Mouse (Mus musculus): ENCODE measurements around the gene Lbhd2.

Gene Lbhd2

DNA sequence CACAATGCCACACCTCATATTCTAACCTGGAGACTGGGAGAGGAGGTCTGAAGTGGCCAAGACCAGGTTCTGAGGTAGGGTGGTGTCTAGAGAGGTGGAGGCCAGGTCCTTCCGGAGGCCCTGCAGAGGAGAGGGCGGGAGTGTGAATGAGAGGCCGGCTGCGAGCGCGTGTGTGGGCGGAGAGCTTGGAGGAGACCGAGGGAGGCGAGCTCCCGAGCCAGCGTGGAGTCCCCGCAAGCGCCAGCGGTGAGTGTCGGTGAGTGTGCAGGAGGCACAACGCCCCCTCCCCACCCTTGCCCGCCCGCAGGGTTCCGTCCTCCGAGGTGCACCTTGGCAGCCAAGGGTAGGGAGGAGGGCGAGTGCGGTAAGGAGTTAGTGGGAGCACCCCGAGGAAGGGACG, at the start of gene Lbhd2:
Gene Lbhd2, plus strand, starts transcription at position 188 of the 400 bp plus-strand sequence.
- no peak for DNase-seq

DNA sequence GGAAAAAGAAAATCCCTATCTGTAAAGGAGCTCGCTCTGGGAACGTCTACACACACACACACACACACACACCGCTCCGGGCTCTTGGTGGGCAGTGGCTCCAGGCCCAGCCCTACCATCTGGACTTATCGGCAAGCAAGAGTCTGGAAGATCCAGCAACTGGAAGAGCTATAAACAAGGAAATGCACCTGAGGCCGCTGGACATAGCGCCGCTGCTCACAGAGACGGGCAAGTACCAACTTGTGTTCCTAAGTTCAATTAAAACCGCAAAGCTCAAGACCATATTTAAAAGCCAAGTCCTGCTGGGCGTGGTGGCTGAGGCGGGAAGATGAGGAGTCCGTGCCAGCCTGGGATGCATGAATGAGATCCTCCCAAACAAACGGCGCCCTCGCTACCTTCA, 45.9 kb upstream of the Lbhd2 start:
- no peak for DNase-seq

DNA sequence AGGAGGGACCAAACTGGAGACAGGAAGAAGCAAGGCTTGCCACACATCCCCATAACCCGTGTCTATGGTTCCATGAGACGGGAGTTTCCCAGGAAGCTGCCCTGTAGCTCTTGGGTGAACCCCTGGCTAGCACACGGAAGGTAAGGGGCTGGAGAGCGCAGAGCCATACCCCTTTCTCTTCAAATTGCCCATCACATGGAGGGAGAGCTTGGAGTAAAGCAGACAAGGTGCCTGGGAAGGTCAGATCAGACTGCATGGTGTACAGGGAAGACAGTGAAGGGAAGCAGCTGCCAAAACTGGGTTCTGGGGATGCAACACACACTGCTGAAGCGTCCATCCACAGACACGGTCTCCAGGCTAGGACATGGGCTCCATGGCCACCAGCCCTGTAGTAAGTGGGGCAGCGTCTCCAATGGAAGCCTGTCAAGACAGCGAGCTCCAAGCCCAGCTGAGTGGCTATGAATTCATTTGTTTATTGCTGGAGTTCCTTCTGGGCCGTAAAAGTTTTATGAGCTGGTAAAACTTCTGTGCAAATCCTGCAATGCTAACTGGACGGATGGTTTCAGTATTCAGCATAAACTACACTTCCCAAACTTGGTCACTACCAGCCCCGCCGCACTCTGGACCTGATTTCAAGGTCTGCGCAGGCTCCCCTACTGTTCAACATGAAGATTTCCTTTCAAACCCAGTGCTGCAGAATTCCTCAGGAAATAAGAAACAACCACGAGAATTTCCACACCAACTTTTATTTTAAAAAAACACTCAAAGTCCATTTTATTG, 45.1 kb upstream of the Lbhd2 start:
- DNase-seq = no peak

DNA sequence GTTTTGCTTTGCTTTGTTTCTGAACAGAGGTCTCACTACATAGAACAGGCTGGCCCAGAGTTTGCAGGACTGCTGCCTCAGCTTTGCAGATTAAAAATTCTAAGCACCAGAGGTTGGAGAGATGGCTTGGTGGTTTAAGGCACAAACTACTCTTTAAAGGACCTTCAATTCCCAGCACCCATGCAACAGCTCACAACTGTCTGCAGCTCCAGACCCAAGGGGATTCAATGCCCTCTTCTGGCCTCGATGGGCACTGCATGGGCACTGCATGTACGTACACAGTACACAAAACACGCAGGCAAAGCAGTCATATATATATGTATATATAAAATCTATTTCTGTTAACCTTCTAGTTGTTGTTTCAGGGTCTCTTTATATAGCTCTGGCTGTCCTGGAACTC, 42.4 kb upstream of the Lbhd2 start:
- no peak for DNase-seq

DNA sequence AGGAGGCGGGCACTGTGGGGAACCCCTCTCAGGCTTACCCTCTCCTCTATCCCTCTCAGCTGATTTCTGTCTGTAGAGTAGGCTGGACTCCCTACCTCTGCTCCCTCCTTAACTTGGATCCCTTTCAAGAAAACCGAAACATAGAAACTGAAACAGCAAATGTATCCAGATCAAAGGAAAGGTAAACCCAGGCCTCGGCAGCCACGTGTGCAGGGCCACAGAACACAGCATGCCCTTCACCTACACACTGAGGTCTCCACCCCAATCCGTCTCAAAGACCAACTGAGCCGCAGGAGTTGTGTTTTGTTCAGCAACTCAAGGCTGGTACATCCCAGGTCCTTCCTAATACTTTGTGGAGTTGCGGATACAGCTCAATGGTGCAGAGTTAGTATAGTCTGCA, 39.5 kb upstream of the Lbhd2 start:
- no peak for DNase-seq

DNA sequence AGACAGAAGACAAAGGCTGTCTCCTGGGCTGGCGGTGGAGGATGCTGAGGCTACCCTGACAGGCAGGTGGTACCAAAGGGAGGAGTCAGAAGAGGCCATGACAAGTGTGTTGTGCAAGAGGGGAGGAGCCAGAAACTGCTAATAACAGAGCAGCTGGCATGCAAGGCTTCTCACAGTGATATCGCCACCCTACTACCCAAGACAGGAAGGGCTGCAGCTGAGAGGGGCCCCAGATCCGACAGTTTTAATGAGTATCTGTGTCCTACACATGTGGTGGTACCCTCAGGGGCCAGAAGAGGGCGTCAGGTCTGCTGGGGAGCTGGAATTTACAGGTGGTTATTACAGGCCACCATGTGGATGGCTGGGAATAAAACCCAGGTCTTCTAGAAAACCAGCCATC, 36.4 kb upstream of the Lbhd2 start:
- DNase-seq = no peak

DNA sequence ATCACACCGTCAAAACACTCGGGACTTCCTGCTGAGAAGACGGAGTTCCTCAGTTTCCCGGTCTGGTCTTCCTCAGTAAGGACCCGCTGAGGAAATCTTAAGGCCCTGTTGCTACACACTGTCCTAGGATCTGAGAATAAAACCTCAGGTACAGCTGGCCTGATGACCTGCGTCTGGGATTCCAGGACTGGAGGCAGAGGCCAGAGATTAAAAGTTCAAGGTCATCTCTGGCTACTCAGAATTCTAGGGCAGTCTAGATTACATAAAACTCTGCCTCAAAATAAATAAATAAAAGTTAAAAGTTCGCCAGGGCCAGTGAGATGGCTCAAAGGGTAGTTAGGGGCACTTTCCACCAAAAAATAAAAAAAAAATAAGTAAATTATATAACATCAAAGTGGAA, 34.7 kb upstream of the Lbhd2 start:
- DNase-seq = no peak

DNA sequence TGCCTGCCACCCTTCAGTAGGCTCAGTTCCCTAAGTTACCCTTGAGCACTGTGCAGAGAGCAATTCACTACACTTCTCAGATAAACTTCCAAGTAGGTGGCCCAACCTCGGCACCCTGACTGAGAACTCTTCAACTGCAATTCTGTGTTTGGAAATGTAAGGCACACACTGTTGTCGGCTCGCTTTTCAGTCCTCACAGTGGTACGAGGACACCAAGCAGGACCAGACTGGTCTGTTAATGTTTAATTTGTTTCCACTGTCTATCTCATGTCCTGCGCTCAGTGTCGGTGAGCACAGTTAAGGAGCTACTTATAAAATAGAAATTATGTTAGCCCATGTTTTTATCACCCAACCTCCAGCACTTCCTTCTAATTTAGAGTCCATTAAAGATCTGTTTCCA, 33.2 kb upstream of the Lbhd2 start:
- no peak for DNase-seq

DNA sequence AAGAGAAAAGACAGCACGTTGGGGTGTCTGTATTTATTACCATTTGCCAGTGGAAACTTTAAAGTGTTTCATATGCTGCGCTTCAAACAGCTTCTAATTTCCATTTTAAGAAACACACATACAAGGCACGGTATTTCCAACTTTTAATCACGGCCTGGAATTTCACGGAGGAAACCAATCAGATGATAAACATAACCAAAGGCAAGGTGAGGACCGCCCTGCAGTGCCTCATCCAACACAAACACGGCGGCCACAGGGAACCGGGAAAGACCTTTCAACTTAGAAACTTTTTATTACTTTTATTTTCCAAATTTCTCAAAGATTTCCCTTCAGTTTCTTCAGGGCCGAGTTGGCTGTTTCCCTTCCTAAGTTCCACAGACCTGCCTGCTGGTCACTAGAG, 31.9 kb upstream of the Lbhd2 start:
- DNase-seq = no peak

DNA sequence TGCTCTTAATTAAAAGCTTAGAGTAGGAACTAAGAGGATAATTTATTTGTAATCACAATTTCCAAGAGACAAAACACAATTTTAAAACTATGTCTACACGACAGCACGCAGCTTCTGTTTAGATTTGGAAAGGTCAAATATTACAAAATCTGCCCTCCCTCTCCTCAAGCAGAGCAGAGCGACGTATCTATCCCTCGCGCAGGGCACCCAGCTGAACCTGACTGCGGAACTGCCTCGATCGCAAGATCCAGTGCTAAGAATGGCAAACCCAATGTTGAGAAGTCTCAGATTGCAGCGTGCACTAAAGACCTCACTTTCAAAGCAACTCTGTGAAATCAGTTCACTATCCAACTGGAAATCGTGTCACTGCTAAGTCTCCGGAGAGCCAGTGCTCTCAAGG, 31.1 kb upstream of the Lbhd2 start:
- no peak for DNase-seq

DNA sequence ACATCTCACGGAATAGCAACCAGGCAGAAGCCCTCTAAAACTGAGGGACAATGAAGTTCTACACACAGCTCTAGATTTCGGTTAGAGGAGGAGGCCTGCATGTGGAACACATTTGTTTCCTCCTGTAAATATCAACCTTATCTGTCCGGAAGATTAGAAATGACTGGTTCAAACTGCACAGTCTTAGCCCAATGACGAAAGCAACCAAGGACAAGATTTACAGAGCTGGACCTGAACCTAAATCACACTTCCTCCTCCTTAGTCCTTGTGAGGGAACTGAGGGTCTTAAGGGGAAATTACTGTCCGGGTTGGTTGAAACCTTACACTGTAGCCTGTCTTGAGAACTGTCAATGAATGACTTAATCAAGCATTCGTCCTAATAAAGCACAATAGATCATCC, 30.6 kb upstream of the Lbhd2 start:
- DNase-seq = no peak

DNA sequence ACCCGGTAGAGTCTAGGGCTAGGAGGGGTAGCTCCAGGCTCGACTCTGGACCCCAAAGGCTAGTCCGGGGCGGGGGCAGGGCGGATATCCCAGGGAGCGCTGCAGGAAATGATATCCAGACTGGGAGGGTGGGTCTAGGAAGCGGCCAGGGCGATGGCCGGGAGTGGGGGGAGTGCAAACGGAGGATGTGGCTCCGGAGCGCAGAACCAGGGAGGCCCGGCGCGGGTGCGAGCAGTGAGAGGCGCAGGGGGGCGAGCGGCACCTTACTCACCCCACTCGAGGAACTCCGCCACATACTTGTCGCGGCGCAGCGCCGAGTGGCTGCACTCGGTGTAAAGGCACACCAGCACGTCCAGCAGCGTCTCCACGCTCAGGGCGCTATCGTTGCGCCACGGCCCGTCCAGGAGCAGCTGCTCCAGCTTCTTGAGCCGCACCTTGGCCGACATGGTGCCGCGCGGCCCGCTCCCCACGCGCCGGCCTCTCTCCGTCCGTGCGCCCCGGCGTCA, 29.7 kb upstream of the Lbhd2 start:
- no peak for DNase-seq

DNA sequence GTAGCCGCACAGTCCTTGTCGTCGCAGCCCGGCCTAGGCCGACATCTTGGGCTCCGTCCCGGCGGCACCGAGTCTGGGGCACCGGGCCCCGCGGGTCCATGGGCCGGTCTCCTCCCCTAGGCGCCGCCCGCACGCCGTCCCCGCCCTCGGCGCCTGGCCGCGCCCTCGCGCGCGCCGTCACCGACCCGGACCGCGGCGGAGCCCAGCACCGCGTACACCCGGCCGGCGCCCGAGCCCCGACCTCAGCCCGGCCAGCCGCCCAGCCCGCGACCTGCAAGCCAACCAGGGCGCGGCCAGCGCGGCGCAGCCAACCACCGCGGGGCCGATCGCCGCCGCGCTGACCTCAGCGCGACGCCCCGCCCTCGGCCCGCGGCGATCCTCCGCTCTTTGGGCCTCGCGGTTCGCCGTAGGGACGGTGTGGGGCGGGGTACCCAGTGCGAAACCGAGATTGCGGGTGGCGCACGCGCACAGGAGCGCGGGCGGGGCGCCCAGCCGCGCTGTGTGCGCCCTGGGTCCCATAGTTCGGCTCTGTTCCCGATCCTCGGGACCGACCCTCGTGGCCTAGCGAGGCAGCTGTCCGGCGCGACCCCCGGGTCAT, 29.1 kb upstream of the Lbhd2 start, which contains the start of gene Cdc42bpb:
Gene Cdc42bpb, minus strand, starts transcription at position 343 of the 598 bp plus-strand sequence.
- peak; percentile 21 for DNase-seq

DNA sequence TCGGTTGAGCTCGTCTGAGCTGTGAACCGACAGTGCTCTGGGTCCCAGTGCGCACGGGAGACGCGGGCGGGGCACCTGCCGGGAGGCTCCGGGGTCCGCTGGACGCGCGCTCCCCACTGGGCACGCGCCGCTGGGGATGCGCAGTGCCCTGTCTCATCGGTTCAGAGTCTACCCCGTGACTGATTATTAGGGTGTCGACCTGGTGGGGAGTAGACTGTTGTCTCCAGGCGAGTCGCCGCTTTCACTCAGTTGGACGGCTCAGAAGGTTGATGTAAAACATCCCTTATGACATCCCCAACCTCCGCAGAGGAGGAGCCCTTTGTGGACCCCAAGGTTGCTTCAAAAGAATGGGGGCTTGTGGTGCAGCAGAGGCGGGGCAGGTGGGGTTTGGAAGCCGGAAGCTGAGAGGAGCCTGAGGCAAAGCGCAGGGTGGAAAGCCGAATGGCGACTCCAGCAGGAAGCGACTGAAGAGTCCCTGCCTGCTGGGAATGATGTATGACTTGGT, 28.6 kb upstream of the Lbhd2 start:
- DNase-seq = no peak

DNA sequence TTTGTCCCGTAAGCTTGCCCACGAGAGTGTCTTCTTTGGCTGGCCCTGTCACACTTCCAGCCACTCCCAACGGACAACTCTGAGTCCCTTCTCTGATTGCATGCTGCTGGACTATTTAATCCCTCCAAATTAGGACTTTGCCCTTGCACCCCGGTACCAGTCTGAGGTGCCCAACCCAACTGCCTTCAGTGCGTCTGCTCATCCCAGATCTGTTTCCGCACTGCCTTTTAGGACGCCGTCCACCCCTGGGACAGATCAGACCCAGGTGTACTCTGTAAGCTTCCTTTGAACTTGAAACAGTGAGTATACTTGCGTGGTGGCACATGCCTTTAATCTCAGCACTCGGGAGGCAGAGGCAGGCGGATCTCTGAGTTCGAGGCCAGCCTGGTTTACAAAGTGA, 27.8 kb upstream of the Lbhd2 start:
- DNase-seq = no peak

DNA sequence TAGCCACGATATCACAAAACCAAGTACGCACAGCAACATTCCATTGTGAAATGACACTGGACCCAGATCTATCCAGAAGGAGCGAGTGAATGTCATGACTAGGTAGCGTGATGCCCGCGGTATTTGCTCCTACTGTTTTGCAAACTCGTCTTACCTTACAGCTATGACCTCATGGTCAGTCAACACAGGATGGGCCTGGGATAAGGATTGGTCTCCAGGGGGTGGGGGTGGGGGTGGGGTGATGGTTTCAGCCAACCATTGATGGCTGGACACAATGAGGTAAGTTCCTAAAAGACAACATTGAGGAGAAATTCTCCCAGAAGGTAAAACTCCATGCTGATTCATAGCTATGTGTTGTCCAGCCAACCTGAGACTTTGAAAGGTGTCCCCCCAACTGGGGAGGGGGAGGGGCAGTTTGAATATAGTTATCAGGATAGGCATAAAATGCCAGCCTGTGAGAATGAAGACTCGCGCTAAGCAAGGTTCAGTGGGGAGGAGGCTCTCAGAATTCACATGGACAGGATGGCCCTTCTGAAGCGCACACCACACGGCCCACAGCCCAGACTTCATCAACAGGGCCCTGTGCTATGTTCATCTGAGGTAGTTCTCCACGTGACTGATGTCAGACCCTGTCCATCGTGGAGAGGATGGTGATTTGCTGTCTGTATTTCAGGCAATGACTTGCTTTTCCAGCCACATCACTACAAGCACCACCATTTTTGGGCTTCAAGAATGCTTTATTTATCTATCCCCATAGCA, 20.5 kb upstream of the Lbhd2 start:
- no peak for DNase-seq

DNA sequence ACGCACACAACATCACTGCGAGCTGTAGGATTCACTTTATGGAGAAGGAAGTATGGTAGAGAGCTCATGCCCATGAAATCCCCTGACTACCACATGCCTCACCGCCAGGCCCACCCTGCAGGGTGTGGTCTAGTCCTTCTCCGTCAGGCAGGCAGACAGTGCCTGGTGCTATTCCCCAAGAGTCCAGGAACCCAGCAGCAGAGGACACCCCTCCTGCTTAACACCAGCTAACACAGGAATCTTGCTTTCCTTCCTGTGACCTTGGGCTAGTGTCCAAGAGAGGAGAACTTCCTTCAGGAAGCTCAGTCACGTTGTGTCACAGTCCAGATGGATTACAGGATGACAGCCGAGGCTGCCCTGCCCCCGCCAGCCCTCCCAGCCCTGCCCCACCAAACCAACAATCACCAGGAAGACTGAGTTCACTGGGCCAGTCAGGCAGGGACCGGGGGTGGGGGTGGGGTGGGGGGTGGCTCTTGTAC, 19.9 kb upstream of the Lbhd2 start:
- DNase-seq = no peak

DNA sequence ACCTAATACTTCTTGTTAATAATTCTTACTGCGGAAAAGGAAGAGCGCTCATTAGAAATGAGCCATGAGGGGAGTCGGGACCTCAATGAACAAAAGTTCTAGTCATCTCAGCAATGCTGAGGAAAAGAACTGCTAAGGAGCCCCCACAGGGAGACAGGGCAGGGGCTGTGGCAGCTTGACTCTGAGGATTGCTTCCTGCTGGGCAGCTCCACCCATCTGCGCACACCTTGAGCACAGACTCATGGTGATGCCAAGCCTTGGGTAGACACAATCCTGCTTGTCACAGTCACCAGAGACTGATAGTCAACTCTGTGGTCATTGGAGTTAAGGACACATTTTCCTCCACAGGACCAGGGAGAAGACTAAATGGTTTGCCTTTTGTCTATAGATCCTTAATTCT, 19.5 kb upstream of the Lbhd2 start:
- DNase-seq = no peak

DNA sequence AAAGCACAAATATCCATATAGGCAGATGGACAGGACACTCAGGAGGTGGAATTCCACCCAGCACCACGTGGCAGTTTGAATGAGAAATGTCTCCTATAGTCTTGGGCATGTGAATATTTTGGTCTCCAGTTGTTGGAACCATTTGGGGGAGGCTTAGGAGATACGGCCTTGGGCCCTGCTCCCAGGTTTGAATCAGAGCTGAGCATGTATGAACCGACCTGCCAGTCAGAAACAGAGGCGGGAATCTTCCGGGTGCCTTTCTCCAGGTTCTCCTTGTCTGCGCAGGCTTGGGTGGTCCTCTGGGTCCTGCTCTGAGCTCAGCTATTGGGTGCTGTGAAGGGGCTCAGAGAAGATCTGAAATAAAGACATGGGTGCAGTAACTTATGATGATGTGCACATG, 12.6 kb upstream of the Lbhd2 start:
- DNase-seq = no peak

DNA sequence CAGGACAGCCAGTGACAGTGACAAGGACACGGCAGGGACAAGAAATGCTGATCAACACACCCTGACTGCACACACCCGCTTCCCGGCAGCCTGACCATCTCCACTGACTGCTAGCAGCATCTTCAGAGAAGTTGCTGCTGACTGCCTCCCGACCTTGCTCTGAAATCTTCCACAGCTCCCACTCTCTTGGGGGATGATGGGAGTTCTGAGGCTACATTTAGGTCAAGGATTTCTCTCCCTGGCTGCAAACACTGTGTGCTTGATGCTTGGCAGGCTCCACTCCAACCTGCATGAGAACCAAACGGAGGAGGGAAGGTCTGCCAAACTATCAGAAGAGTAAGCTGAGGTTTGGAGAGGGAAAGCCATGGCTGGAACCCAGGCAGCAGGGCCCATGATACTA, 9.6 kb upstream of the Lbhd2 start:
- DNase-seq = no peak

DNA sequence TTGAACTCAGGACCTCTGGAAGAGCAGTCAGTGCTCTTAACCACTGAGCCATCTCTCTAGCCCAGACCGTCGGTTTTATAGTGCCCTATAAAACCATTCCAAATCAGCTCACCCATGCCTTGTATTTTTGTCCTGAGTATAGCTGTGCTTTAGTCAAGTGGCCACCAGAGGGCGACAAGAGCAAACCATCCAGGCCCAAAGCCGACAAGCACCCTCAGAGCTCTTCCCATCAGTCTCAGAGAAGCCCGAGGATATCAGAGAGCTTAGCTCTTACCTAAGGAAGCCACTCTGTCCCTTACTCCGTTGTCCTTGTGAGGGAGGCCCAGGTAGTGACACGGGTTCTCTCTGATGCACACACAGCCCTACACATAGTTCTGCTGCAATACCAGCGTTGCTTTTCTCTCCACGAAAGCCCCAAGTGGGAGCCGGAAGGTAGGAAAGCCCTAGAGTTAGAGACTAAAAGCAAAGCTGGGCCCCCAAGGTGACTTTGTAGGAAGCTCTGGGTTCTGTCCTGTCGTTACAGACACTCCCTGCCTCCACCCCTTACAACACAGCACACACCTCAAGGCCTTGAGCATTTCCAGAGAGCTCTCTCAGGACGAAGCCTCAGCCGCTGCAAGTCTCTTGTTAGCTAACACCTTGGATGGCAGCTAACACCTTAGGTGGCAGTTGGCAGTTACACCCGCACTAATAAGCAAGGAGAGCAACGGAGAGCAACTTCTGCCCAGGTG, 5.0 kb upstream of the Lbhd2 start:
- peak; percentile 61 for DNase-seq

DNA sequence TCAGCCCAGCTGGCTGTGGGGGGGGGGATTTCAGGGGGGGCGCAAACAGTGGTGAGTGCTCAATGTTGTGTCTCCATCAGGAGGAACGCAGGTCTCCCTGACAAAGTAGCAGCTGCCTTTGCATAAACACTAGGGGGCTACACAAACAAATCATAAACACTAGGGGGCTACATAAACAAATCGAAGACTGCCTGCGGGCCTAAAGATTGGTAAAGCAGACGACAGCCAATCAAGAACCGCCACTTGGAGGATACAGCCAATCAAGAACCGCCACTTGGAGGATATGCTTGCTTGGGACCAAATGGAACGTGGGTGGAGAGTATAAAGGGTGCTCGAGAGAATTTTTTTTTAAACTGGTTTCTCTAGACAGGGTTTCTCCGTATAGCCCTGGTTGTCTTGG, 1.7 kb upstream of the Lbhd2 start:
- no peak for DNase-seq

DNA sequence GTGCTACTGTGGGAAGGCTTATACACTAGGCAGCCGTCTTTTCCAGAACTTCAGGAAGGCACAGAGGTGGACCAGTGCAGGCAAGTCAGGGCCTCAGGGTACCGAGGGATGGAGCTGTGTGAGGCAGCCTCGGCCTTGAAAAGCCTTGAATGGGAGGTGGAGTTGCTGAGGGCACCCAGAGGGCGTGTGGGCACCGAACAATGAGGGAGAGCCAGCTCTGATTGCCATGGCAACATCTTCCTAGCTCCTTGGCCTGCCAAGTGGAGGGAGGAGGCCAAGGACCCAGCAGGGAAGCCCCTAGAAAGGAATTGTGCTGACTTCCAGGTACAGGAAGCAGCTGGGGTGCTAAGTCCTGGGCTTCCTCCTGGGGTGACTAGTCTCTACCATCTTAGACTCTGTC, 3.0 kb downstream of the Lbhd2 start:
- no peak for DNase-seq

Measured in thymus, postnatal 14 days (tissue).